Mouse (Mus musculus) neural tube, embryonic 12.5 days (tissue): ENCODE results near the gene Tppp3. TPM values are rescaled to one million over a fixed set of nuclear protein-coding genes. Genes with fewer than 3 reads are reported as not detected.

Source experiments
- ATAC-seq: fragments of 200-750 bp; cut with Nextera tagmentation; 2 replicates; pipeline ENCODE4 v1.8.0; 2017; ENCODE audit warnings: low read depth, mild to moderate bottlenecking, moderate TSS enrichment, moderate library complexity; ENCODE audit not compliant: low FRiP score
- H3K27ac ChIP-seq: fragments of 300-500 bp; sonication (generic); 2 replicates; pipeline ENCODE4 v1.5.1; 2016
- H3K27me3 ChIP-seq: fragments of 300-500 bp; sonication (generic); replicated peaks from 2 replicates; pipeline ENCODE4 v1.6.1; 2016; ENCODE audit warnings: mild to moderate bottlenecking
- H3K36me3 ChIP-seq: fragments of 300-500 bp; sonication (generic); 2 replicates; pipeline ENCODE4 v1.6.1; 2016; ENCODE audit warnings: mild to moderate bottlenecking
- H3K4me1 ChIP-seq: fragments of 300-500 bp; sonication (generic); 2 replicates; pipeline ENCODE4 v1.6.1; 2016
- H3K4me2 ChIP-seq: fragments of 300-500 bp; sonication (generic); replicated peaks from 2 replicates; pipeline ENCODE4 v1.6.1; 2016; ENCODE audit warnings: mild to moderate bottlenecking
- H3K4me3 ChIP-seq: fragments of 300-500 bp; sonication (generic); 2 replicates; pipeline ENCODE4 v1.5.1; 2016
- H3K9ac ChIP-seq: fragments of 300-500 bp; sonication (generic); 2 replicates; pipeline ENCODE4 v1.6.1; 2016; ENCODE audit warnings: mild to moderate bottlenecking
- H3K9me3 ChIP-seq: fragments of 300-500 bp; sonication (generic); 2 replicates; pipeline ENCODE4 v1.6.1; 2016; ENCODE audit warnings: mild to moderate bottlenecking
- WGBS: fragments of 180-500 bp; shearing (Covaris S2); methylation state at CpG from one replicate; pipeline ENCODE4 v1.1.7; 2016; 5-methylcytosine and 5-hydroxymethylcytosine counted together
- polyA plus RNA-seq: library from polyadenylated mRNA; unstranded; fragments of >200 nt; fragmentation: Nextera tagmentation; extraction: Ambion mirVana; gene quantifications from 2 replicates; pipeline ENCODE4 v1.2.1, GENCODE M21; 2016

Tppp3 gene
- polyA plus RNA-seq, 1 experiment from 2014 or later = 246 TPM

DNA sequence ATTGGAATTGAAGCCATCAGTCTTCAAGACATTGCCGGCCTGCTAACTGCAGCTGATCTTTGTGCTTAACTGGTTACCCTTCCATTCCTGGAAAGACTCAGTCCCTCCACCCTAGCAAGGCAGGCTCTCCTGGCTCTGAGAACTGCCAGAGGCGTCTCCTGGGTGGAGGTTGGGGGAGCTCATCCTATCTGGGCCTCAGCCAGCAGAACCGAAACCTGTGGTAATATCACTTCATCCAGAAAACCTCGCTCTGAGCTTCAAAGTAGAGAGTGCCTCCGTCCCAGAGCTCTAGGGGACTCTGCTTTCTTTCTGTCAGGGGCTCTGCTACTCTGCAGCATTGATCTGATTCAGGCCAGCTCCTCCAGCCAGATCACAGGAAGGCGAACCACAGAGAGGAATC lies 35.7 kb upstream of the Tppp3 start:
- no peak overlapping the region for H3K9ac ChIP-seq
- 78% methylated on average over 6 of the region's 6 CpGs for WGBS
- no peaks in the 10 kb centered on the region for H3K9me3 ChIP-seq
- H3K27me3 ChIP-seq = no peaks in the 10 kb centered on the region
- H3K4me3 ChIP-seq = no peak overlapping the region
- peaks cover 10% of the 10 kb centered on the region; the same call in 1 of the 2 replicates for H3K4me1 ChIP-seq
- H3K36me3 ChIP-seq = no peaks in the 10 kb centered on the region
- ATAC-seq = no peak
- no peak overlapping the region for H3K27ac ChIP-seq
- no peak overlapping the region for H3K4me2 ChIP-seq

- Histone ChIP-seq H3K4me3 (no peak overlapping the region), H3K27me3 (no peaks in the 10 kb centered on the region), H3K9me3 (no peaks in the 10 kb centered on the region), H3K27ac (no peak overlapping the region), H3K4me2 (no peak overlapping the region), H3K9ac (no peak overlapping the region), H3K4me1 (peaks cover 10% of the 10 kb centered on the region; the same call in 1 of the 2 replicates), H3K36me3 (no peaks in the 10 kb centered on the region)
- ATAC-seq = no peak
- 89% methylated on average over 3 of the region's 3 CpGs for WGBS
These were observed 33.3 kb upstream of the Tppp3 start for GRCm38 (mm10) chr8:105504617-105505016.

DNA sequence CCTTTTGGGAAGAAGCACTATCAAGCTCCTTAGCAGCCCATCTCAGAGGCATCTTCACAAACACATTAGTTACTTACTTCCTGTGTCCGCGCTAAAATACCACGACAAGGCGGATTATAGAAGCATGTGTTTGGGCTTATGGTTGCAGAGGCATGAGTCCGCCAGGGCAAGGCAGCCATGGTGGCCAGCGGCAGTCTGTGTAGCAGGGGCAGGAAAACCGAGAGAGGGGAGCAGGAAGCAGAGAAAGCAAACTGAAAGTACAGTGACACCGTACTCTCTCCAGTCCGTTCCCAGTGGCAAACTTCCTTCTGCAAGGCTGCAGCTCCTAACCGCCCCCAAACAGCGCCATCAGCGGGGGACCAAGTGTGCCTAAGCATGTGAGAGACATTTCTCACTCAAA lies 28.5 kb upstream of the Tppp3 start:
- no peak overlapping the region for H3K27ac ChIP-seq
- H3K9ac ChIP-seq = no peak overlapping the region
- no peaks in the 10 kb centered on the region for H3K36me3 ChIP-seq
- 76% methylated on average over 12 of the region's 12 CpGs for WGBS
- H3K4me1 ChIP-seq = peaks cover 15% of the 10 kb centered on the region
- no peak overlapping the region for H3K4me2 ChIP-seq
- no peaks in the 10 kb centered on the region for H3K27me3 ChIP-seq
- H3K9me3 ChIP-seq = no peaks in the 10 kb centered on the region
- H3K4me3 ChIP-seq = no peak overlapping the region
- ATAC-seq = no peak

- H3K4me3 ChIP-seq = peak within 1 kb of the TSS; percentile 80
- H3K27ac ChIP-seq = peak within 1 kb of the TSS; percentile 33; the same call in 1 of the 2 replicates
- H3K9me3 ChIP-seq = no peaks in the 10 kb centered on the region
- H3K9ac ChIP-seq = peak within 1 kb of the TSS; percentile 81
- no peaks in the 10 kb centered on the region for H3K27me3 ChIP-seq
- H3K4me1 ChIP-seq = peaks cover 15% of the 10 kb centered on the region
- peak; percentile 88 for ATAC-seq
- no peaks in the 10 kb centered on the region for H3K36me3 ChIP-seq
- H3K4me2 ChIP-seq = peak within 1 kb of the TSS; percentile 96
- under 1% methylated on average over 68 of the region's 68 CpGs for WGBS
These were observed 25.3 kb upstream of the Tppp3 start, which contains the start of gene Zdhhc1 for GRCm38 (mm10) chr8:105496439-105497180. Gene Zdhhc1 (minus strand): TSS chr8:105496902.

DNA sequence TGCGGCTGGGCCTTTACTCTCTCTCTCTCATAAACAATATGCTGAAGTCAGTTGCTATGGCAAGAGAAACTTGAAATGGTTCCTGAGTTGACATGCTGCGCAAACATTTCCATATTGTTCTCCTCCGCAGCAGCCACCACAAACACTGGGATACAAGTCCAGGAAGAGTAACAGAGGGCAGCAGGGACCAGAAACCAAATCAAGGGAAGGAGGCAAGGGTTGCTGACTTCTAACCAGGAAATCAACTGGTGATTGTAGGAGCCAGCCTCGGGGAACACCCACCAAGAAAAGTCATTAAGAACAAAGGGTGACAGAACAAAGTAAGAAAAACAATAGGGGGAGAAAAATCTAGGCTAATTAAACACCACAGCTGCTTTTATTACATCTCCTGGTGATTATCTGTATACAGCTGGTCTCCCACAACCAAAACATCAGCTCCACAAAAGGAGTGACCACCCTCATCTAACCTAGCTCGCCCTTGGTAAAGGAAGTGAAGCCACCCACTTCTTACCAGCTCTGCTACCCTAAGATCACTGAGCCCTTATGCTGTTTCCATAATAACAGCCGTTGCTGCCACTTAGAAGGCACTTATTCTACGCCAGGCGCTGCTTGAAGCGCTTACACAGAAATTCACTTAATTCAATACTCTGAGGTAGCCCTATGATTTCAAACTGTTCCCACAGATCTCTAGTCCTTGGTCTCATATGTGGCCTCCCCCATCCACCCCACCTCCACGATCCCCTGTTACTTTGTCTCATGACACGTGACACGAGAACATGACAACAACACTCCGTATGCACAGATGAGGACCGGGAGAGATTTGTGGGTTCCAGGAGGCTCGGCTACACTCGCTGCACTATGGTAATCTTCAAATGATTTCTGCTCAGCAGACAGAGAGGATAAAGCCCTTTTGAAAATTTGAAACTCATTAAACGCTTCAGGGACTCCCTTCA lies 24.3 kb upstream of the Tppp3 start:
- peak overlapping the region; percentile 96 for H3K4me2 ChIP-seq
- peaks cover 15% of the 10 kb centered on the region for H3K4me1 ChIP-seq
- no peaks in the 10 kb centered on the region for H3K36me3 ChIP-seq
- no peaks in the 10 kb centered on the region for H3K27me3 ChIP-seq
- no peak overlapping the region for H3K27ac ChIP-seq
- 24% methylated on average over 17 of the region's 17 CpGs for WGBS
- H3K9ac ChIP-seq = peak overlapping the region; percentile 81; the same call in 1 of the 2 replicates
- 0 out of 2 replicates have a peak, but pooled peaks have one; percentile 49 for ATAC-seq
- no peaks in the 10 kb centered on the region for H3K9me3 ChIP-seq
- H3K4me3 ChIP-seq = peak overlapping the region; percentile 80

DNA sequence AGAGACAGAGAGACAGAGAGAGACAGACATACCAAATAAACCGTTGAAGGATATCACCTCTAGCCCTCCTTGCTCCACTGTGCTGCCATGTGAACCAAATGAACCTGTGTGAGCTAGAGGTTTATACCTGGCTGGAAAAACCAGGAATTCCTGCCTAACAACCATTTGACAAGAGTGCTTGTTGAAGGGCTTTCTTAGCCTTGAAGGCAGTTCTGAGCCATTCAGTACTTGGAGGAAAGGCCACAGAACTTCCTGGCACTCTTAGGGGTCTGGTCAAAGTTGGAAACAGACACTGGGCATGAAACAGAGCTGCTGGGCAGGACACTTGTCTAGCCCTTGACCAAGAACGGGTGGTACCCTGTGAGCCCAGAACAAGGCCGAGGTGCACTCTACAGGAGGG lies 23.2 kb upstream of the Tppp3 start:
- Histone ChIP-seq H3K36me3 (no peaks in the 10 kb centered on the region), H3K27ac (no peak overlapping the region), H3K4me1 (peaks cover 15% of the 10 kb centered on the region), H3K9ac (no peak overlapping the region), H3K27me3 (no peaks in the 10 kb centered on the region), H3K4me2 (no peak overlapping the region), H3K9me3 (no peaks in the 10 kb centered on the region), H3K4me3 (no peak overlapping the region)
- no peak for ATAC-seq
- 82% methylated on average over 3 of the region's 3 CpGs for WGBS

GRCm38 (mm10) chr8:105493495-105493894 lies 22.2 kb upstream of the Tppp3 start:
- Histone ChIP-seq H3K4me1 (peaks cover 15% of the 10 kb centered on the region), H3K36me3 (no peaks in the 10 kb centered on the region), H3K9me3 (no peaks in the 10 kb centered on the region), H3K27ac (no peak overlapping the region), H3K27me3 (no peaks in the 10 kb centered on the region), H3K4me2 (no peak overlapping the region), H3K4me3 (no peak overlapping the region), H3K9ac (no peak overlapping the region)
- 54% methylated on average over 3 of the region's 3 CpGs for WGBS
- no peak for ATAC-seq

DNA sequence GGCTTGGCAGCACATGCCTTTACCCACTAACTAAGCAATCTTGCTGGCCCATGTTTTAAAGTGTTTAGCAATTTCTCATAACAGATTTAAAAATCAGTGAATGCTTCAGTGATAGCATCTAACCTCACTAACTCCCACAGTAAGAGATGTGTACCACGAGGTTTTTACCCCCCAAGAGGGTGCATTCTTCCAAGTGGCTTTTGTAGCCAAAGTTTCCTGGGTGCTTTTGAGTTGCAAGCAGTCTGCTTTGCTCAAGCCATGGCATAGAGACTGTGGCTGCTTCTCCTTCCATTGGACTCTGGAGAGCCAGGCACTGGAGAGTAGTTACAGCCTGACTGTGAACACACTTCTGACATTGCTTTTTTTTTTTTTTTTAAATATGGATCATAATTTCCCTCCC lies 18.0 kb upstream of the Tppp3 start:
- H3K36me3 ChIP-seq = no peaks in the 10 kb centered on the region
- H3K27me3 ChIP-seq = no peaks in the 10 kb centered on the region
- no peak overlapping the region for H3K9ac ChIP-seq
- H3K4me2 ChIP-seq = no peak overlapping the region
- H3K4me1 ChIP-seq = 0 out of 2 replicates have a peak, but pooled peaks cover 3% of the 10 kb centered on the region
- no peak overlapping the region for H3K4me3 ChIP-seq
- H3K27ac ChIP-seq = no peak overlapping the region
- H3K9me3 ChIP-seq = no peaks in the 10 kb centered on the region
- ATAC-seq = no peak
- 42% methylated on average over 1 of the region's 1 CpGs for WGBS

- no peaks in the 10 kb centered on the region for H3K36me3 ChIP-seq
- H3K9ac ChIP-seq = no peak overlapping the region
- 71% methylated on average over 3 of the region's 3 CpGs for WGBS
- H3K27ac ChIP-seq = no peak overlapping the region
- H3K4me3 ChIP-seq = no peak overlapping the region
- H3K4me2 ChIP-seq = no peak overlapping the region
- no peaks in the 10 kb centered on the region for H3K27me3 ChIP-seq
- peaks cover 10% of the 10 kb centered on the region; the same call in 1 of the 2 replicates for H3K4me1 ChIP-seq
- ATAC-seq = no peak
- no peaks in the 10 kb centered on the region for H3K9me3 ChIP-seq
These were observed 16.8 kb upstream of the Tppp3 start for GRCm38 (mm10) chr8:105488082-105488481.

DNA sequence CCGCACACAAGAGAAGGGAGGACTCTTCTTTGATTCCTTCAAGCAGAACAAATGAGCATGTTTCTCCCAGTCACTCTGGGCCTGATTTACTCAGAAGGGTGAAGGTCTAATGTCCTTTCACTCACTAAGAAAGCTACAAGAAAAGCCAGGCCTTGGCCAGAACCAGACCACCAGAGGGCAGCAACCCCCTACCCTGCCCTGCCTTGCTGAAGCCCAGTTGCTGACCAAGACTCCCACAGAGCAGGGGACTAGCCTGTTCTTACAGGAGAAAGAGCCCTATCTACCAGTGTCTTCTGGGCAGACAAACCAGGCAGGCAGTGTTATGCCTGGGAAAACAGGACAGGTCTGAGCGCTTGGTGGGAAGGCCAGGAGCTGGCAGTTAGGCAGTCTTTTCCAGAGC lies 13.1 kb upstream of the Tppp3 start:
- Histone ChIP-seq H3K27me3 (no peaks in the 10 kb centered on the region), H3K27ac (no peak overlapping the region), H3K4me2 (no peak overlapping the region), H3K9ac (no peak overlapping the region), H3K4me3 (no peak overlapping the region), H3K36me3 (no peaks in the 10 kb centered on the region), H3K9me3 (no peaks in the 10 kb centered on the region), H3K4me1 (peaks cover 10% of the 10 kb centered on the region; the same call in 1 of the 2 replicates)
- 18% methylated on average over 2 of the region's 2 CpGs for WGBS
- ATAC-seq = peak; percentile 62; the same call in 1 of the 2 replicates

DNA sequence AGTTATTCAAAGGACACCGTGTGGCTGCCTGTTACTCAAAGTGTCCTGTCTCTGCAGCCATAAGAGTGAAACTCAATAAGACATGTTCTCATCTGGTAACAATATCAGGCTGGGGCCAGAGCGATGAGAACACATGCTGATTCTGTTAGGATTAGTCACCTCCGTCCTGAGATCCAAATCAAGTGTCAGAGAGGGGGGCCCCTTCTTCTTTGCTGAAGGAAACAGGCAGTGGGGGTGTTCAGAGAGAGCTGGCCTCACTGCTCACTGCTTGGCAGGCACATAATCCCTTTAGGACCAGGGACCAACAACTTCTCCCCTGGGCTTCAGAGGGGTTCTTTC lies 12.7 kb upstream of the Tppp3 start:
- no peak overlapping the region for H3K4me3 ChIP-seq
- peak; percentile 19; the same call in 1 of the 2 replicates for ATAC-seq
- 0 out of 2 replicates have a peak overlapping the region, but pooled peaks have one; percentile 0 for H3K27ac ChIP-seq
- no peak overlapping the region for H3K9ac ChIP-seq
- no peaks in the 10 kb centered on the region for H3K27me3 ChIP-seq
- peaks cover 10% of the 10 kb centered on the region; the same call in 1 of the 2 replicates for H3K4me1 ChIP-seq
- no peak overlapping the region for H3K4me2 ChIP-seq
- 39% methylated on average over 3 of the region's 3 CpGs for WGBS
- no peaks in the 10 kb centered on the region for H3K36me3 ChIP-seq
- no peaks in the 10 kb centered on the region for H3K9me3 ChIP-seq
